Mouse (Mus musculus) cerebellum, postnatal 4 days (tissue): Measurements from ENCODE around the gene Mapk8ip1.
A peak's percentile ranks its signal among the peaks of the same experiment; 100 is the strongest.

Experiments used
- DNase-seq, 2 experiments: peaks; one replicate each; pipeline ENCODE4 v3.0.0; 2022; ENCODE audit warnings: low spot score in 2 of 2, mixed read lengths in 1 of 2

Gene Mapk8ip1

DNA sequence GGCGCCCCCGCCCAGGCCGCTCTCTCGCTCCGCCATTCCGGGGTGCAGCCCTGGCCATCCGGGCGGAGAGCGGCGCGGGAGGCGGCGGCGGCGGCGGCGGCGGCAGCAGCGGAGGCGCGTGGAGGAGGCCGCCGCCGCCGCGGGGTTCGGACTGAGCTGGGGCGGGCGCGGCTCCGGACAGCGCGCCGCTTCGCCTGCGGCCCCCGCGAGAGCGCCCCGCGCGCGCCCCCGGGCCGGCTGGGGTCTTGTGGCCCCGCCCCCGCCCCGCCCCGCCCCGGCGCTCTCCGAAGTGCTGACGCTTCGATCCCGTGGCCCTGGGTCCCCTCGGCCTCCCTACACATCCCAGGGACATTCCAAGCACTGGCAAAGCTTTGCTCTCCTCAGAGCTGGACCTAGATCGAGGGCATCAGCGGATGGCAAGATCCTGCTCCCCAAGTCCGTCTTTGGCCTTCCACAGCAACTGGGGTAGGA, at the start of gene Mapk8ip1:
Mapk8ip1 (minus strand) TSS at position 173 of the 471 bp plus-strand sequence.
- DNase-seq: no peak

DNA sequence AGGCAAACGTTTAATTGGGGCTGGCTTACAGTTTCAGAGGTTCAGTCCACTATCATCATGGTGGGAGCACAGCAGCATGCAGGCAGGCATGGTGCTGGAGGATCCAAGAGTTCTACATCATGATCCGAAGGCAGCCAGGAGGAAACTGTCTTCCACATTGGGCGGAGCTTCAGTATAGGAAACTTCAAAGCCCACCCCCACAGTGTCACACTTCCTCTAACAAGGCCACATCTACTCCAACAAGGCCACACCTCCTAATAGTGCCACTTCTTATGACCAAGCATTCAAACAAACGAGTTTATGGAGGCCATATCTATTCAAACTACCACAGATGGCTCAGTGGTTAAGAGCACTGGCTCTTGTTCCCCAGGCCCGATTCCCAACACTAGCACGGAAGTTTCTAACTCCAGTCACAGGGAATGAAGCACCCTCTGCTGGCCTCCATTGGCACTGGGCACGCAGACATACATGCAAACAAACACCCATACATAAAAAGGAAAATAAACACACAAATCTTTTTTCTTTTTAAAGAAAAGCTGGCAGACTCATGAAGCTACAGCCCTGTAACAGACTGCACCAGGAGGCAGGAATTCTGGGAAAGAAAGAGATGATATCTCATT, 46.2 kb upstream of the Mapk8ip1 start:
- DNase-seq: no peak

DNA sequence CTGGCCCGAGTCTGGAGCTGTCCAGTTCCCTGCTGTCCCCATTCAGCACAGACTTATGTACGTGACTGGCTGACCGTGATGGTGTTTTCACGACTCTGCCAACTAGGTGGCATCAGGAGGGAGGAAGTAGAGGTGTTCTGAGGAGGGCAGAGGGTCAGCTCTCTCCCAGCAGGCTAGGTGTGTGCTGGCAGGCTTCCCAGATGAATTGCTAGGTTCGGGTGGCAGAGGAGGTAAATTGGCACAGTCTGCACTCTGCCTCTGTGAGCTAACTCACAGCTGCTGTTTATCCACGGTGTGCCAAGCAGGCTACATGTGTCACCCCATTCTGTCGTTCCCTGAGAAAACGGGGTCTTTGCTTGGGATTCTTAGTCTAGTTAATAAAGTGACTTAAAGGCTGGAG, 45.6 kb upstream of the Mapk8ip1 start:
- no peak for DNase-seq

DNA sequence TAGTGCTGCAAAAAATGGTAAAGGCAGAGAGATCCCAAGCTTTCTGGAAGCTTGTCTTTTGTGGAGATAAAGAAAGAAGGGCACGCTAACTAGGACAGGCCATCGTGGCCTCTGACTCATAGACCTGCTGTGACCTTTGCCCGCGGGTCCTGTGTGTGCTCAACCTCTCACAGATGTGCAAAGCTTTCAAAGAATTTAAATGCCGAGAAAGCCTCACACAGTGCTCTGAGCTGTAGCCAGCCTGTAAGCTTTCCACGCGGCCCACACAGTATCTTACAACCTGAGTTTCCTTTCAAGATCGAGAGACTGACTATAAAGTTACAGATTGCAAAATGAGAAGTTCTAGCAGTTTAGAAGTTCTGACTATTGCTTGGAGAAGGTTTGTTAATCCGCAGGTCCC, 44.8 kb upstream of the Mapk8ip1 start:
- DNase-seq: no peak

DNA sequence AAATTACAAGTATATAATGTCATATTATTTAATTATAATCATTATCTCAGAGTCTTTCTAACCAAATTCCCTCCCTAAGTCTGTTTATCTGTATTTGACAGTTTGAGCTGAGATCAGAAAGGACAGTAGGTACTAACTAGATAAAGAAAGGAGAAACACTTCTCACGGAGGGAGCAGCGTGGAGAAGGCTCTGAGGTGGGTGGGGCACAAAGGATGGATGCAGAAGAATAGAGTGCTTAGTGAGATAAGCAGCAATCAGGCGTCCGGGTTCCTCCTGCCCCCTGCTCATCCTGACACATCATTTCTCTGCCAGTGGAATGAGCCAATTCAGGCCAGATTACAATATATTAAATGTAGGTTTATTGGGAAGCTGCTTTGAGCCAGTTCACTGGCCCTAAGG, 43.3 kb upstream of the Mapk8ip1 start:
- DNase-seq: no peak

DNA sequence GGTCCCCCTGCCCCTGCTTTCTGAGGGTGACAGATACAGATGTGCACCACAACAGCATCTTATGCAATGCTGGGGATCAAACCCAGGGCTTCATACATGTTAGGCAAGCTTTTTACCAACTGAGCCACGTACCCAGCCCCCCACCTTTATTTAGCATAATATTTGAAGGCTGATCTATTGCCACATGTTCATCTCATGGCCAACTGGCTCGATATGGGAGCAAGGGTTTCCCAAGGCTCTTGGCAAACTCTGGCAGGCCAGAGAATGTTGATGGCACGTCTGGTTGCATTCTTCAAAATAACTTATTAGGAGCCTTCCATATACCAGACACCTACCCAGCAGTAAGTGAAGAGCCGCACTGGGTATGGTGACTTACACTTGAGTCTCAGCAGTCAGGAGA, 42.2 kb upstream of the Mapk8ip1 start:
- DNase-seq: no peak

DNA sequence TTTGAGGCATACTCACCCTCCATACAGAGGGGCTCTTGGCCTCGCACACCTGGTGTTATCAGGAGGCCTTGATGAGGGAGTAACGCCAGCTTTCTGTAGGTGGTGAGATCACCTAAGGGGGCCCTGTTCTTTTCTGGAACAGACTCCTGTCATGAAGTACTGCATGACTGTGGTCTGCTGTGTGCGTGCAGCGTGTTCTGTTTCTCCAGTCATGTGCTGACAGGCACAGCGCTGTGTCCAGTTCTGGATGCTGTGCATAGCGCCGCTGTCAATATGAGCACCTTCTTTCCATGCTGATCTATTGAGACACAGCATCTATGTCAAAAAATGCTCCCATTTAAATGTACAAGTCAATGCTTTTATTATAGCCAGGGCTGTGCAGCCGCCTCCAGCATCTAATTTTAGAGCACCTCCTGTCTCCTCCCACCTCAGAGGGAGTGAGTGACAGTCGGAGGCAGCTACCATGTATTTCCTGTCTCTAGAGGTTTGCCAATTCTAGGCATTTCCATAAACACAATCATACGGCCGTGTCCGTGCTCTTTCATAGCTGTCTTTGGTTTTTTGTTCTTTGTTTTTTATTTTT, 41.4 kb upstream of the Mapk8ip1 start:
- no peak for DNase-seq

DNA sequence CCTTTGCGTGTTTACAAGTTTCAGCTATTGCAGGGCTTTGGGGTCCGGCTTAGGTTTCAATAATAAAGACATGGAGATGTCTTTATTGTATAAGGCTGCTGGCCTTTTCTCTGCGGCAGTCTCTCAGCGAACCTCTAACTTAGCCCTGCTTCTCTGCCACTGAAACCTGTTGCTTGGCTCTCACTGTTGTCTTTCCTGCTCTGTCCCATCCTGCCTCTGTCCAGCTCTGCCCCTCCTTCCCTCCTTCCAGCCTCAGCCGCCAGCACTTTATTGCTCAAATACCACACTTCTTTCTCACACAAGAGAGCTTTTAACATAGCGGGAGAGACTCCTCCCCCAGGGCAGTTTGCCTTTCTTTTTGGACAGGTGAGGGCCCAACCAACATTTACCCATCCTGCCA, 39.4 kb upstream of the Mapk8ip1 start:
- DNase-seq: no peak

DNA sequence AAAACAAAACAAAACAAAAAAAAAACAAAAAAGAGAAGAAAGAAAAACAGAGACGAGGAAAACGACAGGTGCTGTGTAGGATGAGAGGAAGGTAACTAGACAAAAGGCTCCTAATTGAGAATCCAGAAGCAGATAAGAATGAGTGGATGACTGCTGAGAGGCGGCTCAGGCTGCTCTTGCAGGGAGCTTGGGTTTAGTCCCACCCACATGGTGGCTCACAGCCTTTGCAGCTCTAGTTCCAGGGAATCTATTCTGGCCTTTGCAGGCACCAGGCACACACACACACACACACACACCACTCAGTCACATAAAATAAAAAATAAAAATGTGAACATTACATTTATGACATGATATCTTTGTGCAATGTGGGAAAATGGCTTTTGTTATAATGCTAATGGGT, 37.5 kb upstream of the Mapk8ip1 start:
- DNase-seq: no peak

DNA sequence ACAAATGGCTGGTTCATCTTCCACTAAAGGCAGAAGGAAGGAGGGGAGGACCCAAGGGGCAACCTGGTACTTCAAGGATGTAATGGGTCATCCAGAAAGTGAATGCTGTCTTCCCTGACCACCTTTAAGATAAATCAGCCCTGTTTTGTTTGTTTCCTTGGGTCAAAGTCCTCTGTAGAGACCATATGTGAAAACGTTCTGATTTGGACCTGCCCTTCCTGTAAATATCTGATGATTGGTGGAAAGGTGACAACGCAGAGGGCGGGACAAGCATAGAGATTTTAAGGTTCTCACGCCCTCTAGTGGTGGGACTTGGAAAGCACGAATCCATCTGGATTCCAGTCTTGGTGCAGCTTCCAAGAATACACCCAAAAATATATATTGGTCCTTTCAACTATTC, 36.8 kb upstream of the Mapk8ip1 start:
- DNase-seq: peak; percentile 67 to 86

DNA sequence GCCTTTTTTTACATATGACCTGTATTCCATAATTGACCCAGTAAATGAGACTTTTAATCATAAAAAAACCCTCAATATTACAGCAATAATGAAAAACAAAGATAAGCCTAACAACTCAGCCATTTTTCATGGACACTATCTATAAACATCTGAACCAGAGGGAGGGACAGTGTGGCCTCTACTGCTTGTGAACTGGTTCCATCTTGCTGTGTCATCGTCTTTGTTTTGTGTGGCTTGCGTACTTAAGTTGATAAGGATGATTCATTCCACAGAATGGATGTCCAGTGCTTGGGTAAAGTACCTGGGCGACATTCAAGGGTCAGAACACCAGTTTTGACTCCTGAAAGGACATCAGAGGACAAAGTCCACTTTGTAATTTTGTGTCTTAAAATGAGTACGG, 36.3 kb upstream of the Mapk8ip1 start:
- DNase-seq: no peak

DNA sequence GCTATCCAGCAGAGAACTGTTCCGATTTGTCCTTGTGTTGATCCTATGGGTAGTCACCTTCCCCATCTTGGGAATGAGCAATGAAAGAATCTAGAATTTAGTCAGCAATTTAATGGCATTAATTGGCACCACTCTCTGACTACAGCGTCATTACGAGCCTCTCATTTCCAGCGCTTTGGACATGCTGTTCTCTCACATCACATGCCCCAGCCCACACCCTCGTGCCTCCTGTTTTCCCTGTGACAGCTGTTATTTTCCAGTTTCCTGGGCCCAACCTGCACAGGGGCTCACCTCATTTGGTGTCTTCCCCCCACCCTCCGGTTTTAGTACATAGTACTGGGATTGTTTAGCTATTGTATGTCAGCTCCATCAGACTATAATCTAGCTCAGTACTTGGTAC, 34.0 kb upstream of the Mapk8ip1 start:
- no peak for DNase-seq

DNA sequence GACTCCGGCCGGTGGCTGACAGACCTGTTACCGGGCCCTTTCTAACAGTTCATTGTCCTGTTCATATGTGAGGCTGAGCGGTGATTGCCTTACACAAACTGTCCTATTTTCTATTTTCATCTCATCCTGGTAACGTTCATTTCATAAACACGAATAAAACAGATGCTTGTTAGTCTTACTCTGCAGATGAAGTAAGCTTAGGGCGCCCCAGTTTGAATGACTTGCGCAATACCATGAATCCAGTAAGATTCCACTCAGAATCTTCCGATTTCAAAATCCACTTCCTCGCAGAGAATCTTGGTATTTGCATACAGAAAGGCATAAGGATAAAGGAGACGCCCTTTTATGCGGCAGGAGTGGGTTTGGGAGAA, 33.3 kb upstream of the Mapk8ip1 start:
- no peak for DNase-seq

DNA sequence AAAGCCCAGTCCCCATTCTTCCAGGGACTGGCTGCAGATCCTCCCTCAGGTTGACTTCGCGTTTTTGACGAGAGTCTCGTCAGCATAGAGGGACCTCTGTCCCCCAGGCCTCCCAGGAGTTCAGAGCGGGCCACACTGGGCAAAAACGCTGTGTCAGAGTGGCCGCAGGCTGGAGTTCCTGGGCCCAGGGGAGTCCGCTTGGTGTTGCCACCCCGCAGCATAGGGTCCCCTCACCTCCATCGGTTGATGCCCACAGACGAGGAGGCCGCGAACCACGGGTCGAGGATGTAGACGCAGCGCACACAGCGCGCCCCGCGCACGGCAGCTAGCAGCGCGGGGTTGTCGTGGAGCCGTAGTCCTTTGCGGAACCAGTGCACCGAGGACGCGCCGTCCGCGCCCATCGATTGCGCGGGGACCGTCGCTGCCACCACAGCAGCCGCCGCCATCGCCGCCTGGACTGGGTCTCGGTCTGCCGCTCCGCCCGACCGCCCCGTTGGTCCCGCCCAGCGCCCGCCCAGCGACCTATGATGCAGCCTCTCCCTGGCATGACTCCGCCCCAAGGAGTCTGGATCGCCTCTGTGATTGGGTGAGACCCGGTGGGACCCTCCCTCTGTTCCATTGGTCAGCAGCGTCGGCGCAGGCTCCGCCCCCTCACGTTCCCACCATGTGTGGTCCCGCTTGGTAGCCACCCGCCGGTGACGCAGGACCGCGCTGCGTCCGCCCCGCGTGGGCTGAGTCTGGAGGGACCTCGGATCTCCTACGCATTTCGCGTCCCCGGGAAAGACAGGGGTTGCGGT, 32.7 kb upstream of the Mapk8ip1 start, which contains the start of gene Cry2:
Cry2 (minus strand) TSS at position 466 of the 797 bp plus-strand sequence.
- DNase-seq: peak; percentile 98

DNA sequence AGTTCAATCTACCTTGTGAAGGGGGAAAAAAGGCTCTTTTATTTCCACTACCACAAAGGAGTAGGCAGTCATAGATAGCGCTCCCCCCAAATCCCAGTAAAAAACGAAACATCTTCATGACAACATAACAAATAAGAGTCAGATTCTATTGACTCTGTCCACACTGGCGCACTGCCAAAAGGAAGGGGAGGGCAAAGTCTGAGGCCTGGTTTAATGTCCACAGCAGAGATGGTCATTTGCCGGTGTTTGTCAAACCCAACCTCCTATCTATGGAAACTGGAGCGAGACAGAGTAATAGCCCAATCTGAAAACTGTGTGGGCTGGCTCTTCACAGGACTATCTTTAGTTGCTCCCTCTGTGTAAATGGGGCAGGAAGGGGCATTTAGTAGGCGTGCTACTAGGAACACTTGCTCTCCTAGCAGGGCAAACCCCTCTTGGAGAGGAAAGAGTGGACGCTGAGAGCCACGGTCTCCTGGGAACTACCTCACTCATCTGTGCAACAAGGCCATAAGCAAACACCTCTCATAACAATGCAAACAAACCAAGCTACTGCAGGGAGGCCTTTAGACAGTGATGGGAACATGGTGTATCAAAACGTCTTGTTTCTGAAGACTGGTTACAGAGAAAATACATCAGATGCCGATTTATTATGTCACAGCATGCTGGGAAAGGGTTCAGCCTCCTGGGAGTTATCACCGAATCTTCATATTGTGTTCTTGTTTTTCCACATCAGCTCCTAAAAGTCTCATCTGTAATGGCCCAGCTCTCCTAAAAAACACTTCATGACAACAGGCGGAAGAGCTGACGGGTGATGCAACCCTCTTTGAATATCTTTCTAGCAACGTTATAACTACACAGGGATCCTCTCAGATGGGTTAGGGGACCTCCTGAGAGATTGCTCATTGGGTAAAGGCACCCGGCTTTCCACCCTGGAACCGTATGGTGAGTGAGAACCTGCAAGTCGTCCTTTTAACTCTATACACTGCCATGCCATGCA, 31.5 kb upstream of the Mapk8ip1 start:
- DNase-seq: peak in 1 of 2 experiments; percentile 53

DNA sequence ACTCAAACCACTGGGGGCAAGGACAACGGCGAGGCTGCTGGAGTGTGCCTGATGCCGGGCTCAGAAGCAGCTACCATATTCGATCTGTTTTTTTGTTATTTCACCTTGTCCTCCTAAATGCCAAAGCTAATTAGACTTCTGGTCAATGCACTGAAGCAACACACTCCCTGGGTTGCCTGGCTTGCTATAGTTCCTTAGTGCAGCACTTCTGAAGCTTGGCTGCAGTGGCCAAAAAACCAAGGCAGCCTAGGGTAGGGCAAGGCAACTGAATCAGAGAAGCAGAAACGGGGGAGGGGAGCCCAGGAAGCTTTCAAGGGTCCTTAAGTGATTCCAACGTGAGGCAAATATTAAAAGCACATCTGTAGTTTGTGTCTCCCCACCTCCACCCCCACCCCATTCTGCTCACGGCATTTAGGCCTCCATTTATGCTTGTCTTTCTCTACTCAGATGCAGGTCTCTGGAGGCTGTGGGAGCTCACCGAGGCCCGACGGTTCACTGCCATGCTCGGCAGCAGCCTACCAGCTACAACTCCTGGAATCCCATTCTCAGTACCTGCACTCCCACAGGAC, 30.6 kb upstream of the Mapk8ip1 start:
- DNase-seq: no peak

DNA sequence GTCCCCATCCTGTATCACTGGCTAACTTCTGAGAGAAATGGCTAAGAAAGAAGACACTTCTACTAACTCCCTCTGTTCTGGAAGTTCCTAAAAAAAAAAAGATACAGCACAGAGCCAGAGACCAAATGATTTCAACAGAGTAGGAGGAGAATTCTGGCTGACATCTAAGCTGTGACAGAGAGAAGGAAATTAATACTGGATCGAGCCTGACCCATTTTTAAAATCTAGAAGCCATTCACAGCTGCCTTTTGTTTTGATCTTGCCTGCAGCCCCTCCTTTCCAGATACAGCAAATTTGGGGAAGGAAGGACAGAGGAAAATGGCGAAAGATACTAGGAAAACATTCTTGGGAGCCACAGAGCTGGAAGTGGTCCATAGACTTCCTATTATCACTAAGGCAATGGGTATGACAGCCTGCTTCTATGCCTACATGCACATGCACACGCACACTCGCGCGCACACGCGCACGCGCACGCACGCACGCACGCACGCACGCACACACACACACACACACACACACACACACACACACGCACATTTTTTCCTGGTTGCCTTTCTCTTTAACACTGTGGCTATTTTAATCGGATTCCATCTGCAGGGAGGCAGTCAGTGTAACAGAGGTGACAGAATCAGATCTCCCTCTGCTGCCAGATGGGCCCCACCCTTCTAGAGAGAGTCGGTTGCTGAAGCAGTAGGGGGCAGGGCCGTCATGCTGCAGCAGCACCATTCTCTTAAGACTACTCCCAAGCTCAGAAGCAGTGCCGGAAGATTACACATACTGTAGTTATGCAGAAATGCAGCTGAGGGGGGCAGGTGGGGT, 29.9 kb upstream of the Mapk8ip1 start:
- peak in 1 of 2 experiments; percentile 37 for DNase-seq

DNA sequence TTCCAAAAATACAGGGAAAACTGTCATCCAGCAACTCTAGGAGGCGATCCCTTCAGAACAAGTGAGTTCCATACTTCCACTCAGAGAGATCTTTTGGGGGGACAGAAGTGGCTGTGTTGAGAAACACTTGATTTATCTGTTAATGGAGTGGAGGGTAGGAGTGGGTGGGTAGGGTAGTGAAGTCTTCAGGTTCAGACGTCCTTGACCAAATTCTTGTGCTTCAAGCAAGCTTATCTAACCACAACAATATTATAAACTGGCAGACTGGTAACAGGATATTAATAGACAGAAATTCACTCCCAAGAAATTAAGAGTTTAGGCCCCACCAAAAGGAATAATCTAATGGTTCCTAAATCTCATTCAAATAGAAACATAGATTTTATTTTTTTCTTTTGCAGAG, 29.0 kb upstream of the Mapk8ip1 start:
- no peak for DNase-seq

DNA sequence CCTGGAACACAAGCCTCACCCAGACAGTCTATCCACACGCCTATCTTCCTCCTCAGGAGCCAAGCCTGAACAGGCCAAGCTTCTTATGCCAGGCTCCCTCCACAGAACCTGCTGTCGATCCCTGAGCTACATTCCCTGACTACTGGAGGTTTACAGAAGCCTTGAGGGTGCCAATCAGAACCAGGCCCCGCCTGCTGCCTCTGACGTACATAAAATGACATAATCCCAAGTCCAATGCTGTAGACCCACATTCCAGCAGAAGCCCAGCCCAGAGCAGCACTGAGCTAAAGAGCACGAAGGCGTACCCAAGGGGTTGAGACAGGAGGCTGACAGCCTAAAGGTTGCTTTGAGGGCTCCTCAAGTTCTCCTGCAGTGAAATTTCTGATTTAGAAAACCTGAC, 26.8 kb upstream of the Mapk8ip1 start:
- peak in 1 of 2 experiments; percentile 43 for DNase-seq

DNA sequence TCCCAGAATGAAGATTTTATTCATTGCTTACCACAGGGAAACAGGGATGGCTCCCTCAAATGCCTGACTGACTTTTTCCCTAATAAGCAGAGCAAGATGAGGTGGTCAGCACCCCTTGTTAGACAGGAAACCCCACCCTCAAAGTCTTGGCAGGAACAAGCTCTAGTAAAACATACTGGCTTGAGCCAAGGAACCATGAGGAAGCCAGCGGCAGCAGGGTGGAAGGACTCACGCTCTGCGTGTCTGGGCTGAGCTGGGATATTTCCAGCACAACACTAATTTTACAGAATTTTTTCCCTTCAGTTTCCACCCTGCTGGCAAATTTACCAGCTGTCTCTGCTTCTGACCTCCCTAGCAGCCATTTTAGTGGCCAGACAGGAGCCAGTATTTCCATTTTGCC, 25.4 kb upstream of the Mapk8ip1 start:
- DNase-seq: no peak
